Mouse (Mus musculus) limb, embryonic 14.5 days (tissue): ENCODE measurements around the gene Tbc1d15. TPM values are rescaled to one million over a fixed set of nuclear protein-coding genes. Genes with fewer than 3 reads are reported as not detected.

ENCODE experiments used
- ATAC-seq: fragments of 200-750 bp; cut with Nextera tagmentation; 2 replicates; pipeline ENCODE4 v1.8.0; 2017; ENCODE audit warnings: low read depth, moderate number of reproducible peaks, moderate TSS enrichment; ENCODE audit not compliant: low FRiP score
- DNase-seq: peaks from one replicate; pipeline ENCODE4 v3.0.0-alpha.2; 2015; ENCODE audit warnings: low spot score
- H3K27ac ChIP-seq: fragments of 300-500 bp; sonication (generic); replicated peaks from 2 replicates; pipeline ENCODE4 v1.5.1; 2014; ENCODE audit warnings: low read depth, mild to moderate bottlenecking, low read length, moderate library complexity, mixed read lengths
- H3K27me3 ChIP-seq: fragments of 300-500 bp; sonication (generic); 2 replicates; pipeline ENCODE4 v1.6.1; 2014; ENCODE audit warnings: low read length, mixed read lengths; ENCODE audit not compliant: control insufficient read depth, insufficient read depth
- H3K36me3 ChIP-seq: fragments of 300-500 bp; sonication (generic); 2 replicates; pipeline ENCODE4 v1.6.1; 2014; ENCODE audit warnings: mild to moderate bottlenecking, low read length, moderate library complexity, mixed read lengths; ENCODE audit not compliant: control insufficient read depth, insufficient read depth
- H3K4me1 ChIP-seq: fragments of 300-500 bp; sonication (generic); 2 replicates; pipeline ENCODE4 v1.6.1; 2014; ENCODE audit warnings: antibody characterized with exemption, low read length, mixed read lengths; ENCODE audit not compliant: control insufficient read depth, insufficient read depth
- H3K4me2 ChIP-seq: fragments of 300-500 bp; sonication (generic); replicated peaks from 2 replicates; pipeline ENCODE4 v1.6.1; 2014; ENCODE audit warnings: low read depth, mild to moderate bottlenecking, low read length, moderate library complexity; ENCODE audit not compliant: severe bottlenecking
- H3K4me3 ChIP-seq: fragments of 300-500 bp; sonication (generic); replicated peaks from 2 replicates; pipeline ENCODE4 v1.5.1; 2014; ENCODE audit warnings: low read length
- H3K9ac ChIP-seq: fragments of 300-500 bp; sonication (generic); 2 replicates; pipeline ENCODE4 v1.6.1; 2014; ENCODE audit warnings: mild to moderate bottlenecking, low read depth, low read length, moderate library complexity; ENCODE audit not compliant: severe bottlenecking
- H3K9me3 ChIP-seq: fragments of 300-500 bp; sonication (generic); 2 replicates; pipeline ENCODE4 v1.6.1; 2016; ENCODE audit warnings: low read length; ENCODE audit not compliant: control insufficient read depth
- POLR2A ChIP-seq: fragments of 200-500 bp; IDR thresholded peaks from 2 replicates; pipeline ENCODE4 v1.8.0; 2012; ENCODE audit warnings: inconsistent platforms, mild to moderate bottlenecking, moderate library complexity, borderline replicate concordance; ENCODE audit not compliant: insufficient read depth, insufficient read length; ENCODE audit errors: extremely low read depth
- WGBS: fragments of 180-500 bp; shearing (Covaris S2); extraction: QIAGEN DNeasy Blood & Tissue Kit; methylation state at CpG from one replicate; pipeline ENCODE4 v1.1.7; 2014; 5-methylcytosine and 5-hydroxymethylcytosine counted together
- polyA plus RNA-seq, 2 experiments: library from polyadenylated mRNA; depleted of rRNA in 1 of 2; stranded (reverse) in 1 of 2; unstranded in 1 of 2; fragments of >200 nt; fragmentation: Nextera tagmentation in 1 of 2; extraction: Ambion mirVana in 1 of 2; gene quantifications; 2 replicates each; pipeline versions ENCODE4 v1.2.1 to v1.2.3; 2012 to 2014

Gene Tbc1d15
- polyA plus RNA-seq, 2 experiments: 36.4 to 67.4 TPM

GRCm38 (mm10) chr10:115170496-115171350 lies 80.5 kb downstream of the Tbc1d15 start:
- 86% methylated on average over 7 of the region's 7 CpGs for whole genome bisulfite sequencing
- Histone ChIP-seq H3K4me3 (no peak overlapping the region), H3K4me1 (0 out of 2 replicates have a peak, but pooled peaks cover 2% of the 10 kb centered on the region), H3K27ac (no peak overlapping the region), H3K27me3 (no peaks in the 10 kb centered on the region), H3K36me3 (no peaks in the 10 kb centered on the region), H3K9ac (no peak overlapping the region), H3K9me3 (no peaks in the 10 kb centered on the region), H3K4me2 (no peak overlapping the region)
- ATAC-seq (no peak), DNase-seq (no peak)
- TF ChIP-seq POLR2A: no peak

- H3K4me3 ChIP-seq: no peak overlapping the region
- H3K27me3 ChIP-seq: no peaks in the 10 kb centered on the region
- DNase-seq (no peak), ATAC-seq (no peak)
- no peak for TF ChIP-seq POLR2A
- WGBS: 33% methylated on average over 9 of the region's 9 CpGs
- H3K36me3 ChIP-seq: no peaks in the 10 kb centered on the region
- H3K9me3 ChIP-seq: no peaks in the 10 kb centered on the region
- no peak overlapping the region for H3K9ac ChIP-seq
- no peak overlapping the region for H3K27ac ChIP-seq
- no peak overlapping the region for H3K4me2 ChIP-seq
- 0 out of 2 replicates have a peak, but pooled peaks cover 2% of the 10 kb centered on the region for H3K4me1 ChIP-seq
These were observed 81.9 kb downstream of the Tbc1d15 start for GRCm38 (mm10) chr10:115169410-115169809.

- no peak overlapping the region for H3K4me3 ChIP-seq
- no peaks in the 10 kb centered on the region for H3K36me3 ChIP-seq
- H3K9me3 ChIP-seq: no peaks in the 10 kb centered on the region
- H3K27me3 ChIP-seq: no peaks in the 10 kb centered on the region
- WGBS: 75% methylated on average over 5 of the region's 5 CpGs
- no peak overlapping the region for H3K27ac ChIP-seq
- TF ChIP-seq POLR2A: no peak
- H3K9ac ChIP-seq: no peak overlapping the region
- DNase-seq (no peak), ATAC-seq (no peak)
- no peaks in the 10 kb centered on the region for H3K4me1 ChIP-seq
- H3K4me2 ChIP-seq: no peak overlapping the region
These were observed 91.0 kb downstream of the Tbc1d15 start for GRCm38 (mm10) chr10:115160289-115160688.

Other genes starting within 250 kb of the Tbc1d15 start
- 0.03 TPM in 2 replicates for gene Tph2, start 66.4 kb downstream of the Tbc1d15 start, polyA plus RNA-seq (2012; rRNA removed)
- 0.12 TPM in 1 of 2 replicates, not detected in the other for gene Tph2, start 66.4 kb downstream of the Tbc1d15 start, polyA plus RNA-seq (2014; fragmentation: Nextera tagmentation; extraction: Ambion mirVana)
- 19.9 and 20.3 TPM in 2 replicates for gene Rab21, start 64.1 kb upstream of the Tbc1d15 start, polyA plus RNA-seq (2012; rRNA removed)
- gene Rab21, start 64.1 kb upstream of the Tbc1d15 start, polyA plus RNA-seq (2014; fragmentation: Nextera tagmentation; extraction: Ambion mirVana): 8.0 and 13.6 TPM in 2 replicates
- gene Tmem19, start 111.0 kb upstream of the Tbc1d15 start, polyA plus RNA-seq (2012; rRNA removed): 18.2 and 19.2 TPM in 2 replicates
- 26.4 and 30.1 TPM in 2 replicates for gene Tmem19, start 111.0 kb upstream of the Tbc1d15 start, polyA plus RNA-seq (2014; fragmentation: Nextera tagmentation; extraction: Ambion mirVana)
- 12.5 and 12.9 TPM in 2 replicates for gene Thap2, start 133.0 kb upstream of the Tbc1d15 start, polyA plus RNA-seq (2012; rRNA removed)
- gene Thap2, start 133.0 kb upstream of the Tbc1d15 start, polyA plus RNA-seq (2014; fragmentation: Nextera tagmentation; extraction: Ambion mirVana): 17.1 and 20.1 TPM in 2 replicates
- 141 and 150 TPM in 2 replicates for gene Zfc3h1, start 133.5 kb upstream of the Tbc1d15 start, polyA plus RNA-seq (2012; rRNA removed)
- 30.5 and 31.8 TPM in 2 replicates for gene Zfc3h1, start 133.5 kb upstream of the Tbc1d15 start, polyA plus RNA-seq (2014; fragmentation: Nextera tagmentation; extraction: Ambion mirVana)